Mouse (Mus musculus): ENCODE results near the gene Snrnp35.
A peak's percentile ranks its signal among the peaks of the same experiment; 100 is the strongest.
"Not testable (repeated sequence)": the region's sequence is repeated elsewhere in the genome, so short reads cannot be mapped to it uniquely, and the experiment has no call there.

Gene Snrnp35

DNA sequence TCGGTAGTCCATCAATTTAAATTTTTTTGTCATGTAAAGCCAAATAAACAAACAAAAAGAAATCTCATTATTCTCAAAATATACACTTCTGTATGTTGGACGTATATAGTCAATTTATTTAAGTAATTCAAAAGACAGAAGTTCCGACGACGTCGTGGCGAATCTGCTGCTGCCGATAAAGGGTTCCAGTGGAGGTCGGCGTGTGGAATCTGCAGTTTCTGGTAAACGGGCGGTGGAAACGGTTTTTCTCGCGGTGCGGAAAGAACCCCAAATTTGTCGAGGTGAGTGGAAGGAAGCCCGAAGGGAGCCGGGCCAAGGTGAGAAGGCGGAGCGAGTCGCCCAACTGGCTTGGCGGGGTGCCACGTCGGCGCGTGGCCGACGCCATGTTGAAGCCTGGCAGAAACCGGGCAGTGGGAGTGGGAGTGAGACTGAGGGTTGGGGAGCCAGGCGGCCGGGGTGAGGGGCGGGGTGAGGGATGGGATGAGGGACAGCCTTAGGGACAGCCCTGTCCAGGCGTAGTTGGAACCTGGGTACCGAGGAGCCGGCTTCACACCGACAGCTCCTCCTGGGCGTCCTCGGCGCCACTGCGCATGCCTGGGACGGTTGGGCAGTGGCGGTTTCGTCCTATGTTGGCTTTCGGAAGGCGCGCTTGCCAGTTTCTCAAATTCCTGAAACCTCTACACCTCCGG is at the start of gene Snrnp35:
Snrnp35 (plus strand) TSS at position 169 of the 689 bp plus-strand sequence.
- peak; percentile 81 to 83 for DNase-seq (ENCODE audit: low spot score in 2 of 2)

DNA sequence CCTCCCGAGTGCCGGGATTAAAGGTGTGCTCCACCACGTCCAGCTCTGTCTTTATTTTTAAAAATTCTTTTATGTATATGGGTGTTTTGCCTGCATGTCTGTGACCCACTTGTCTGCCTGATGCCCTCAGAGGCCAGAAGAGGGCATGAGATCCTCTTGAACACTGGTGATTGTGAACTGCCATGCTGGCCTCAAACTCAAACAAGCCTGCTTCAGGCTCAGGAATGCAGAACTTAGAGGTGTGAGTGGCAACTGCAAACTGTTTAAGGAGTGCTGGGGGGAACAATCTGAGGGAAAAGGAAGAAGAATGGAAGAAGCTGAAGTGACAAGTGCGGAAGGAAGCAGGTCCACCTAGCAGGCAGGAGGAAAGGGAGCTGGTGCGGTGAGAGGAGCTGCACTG is 44.7 kb upstream of the Snrnp35 start:
- peak; percentile 49 to 56 for DNase-seq (ENCODE audit: low spot score in 2 of 2)

DNA sequence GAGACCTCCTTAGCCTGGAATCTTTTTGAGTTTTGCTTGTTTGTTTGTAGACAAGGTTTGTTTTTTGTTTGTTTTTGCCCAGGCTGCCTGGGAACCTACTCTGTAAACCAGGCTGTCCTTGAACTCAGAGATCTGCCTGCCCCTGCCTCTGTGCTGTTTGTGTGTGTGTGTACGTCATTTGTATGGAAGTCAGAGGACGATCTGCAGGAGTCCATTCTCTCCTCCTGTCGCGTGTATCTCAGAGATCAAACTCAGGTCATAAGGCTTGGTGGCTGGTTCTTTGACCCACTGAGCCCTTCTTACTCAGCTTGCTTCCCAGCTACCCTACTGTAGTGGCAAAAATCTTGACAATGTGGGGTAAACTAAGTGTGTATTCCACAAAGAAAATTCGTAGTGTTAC is 44.2 kb upstream of the Snrnp35 start:
- no peak for DNase-seq (ENCODE audit: low spot score in 2 of 2)

DNA sequence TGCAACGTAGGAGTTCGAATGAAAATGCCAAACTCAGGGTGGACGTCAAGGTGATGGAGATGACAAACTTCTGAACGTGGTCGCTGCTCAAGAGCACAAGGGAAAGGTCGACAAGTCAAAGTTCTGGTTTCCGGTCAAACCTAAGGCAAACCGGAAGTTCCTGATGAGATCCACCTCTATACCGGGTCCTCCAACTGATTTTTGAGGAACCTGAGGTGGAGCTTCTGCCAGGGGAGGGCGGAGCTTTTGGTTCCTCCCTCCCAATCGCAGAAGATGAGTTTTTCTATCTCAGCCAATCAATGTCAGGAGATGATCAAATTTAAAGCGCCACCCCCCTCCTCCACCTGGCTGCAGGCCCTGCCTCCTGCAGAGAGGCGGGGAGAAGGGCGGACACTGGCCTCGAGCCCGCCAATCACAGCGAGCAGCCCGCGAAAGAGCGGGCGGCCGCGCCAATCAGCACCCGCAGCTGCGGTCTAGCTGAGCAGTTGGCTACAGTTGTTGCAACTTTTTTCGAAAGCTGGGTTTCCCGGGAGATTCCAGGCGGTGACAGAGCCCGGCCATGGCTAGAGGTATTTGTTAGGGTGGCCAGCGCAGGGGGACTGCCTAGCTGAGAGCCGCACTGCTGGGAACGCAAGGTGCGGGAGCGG is 43.4 kb upstream of the Snrnp35 start, which contains the start of gene Kmt5a:
Kmt5a (plus strand) TSS at position 484 of the 647 bp plus-strand sequence.
- peak; percentile 92 to 95 for DNase-seq (ENCODE audit: low spot score in 2 of 2)

- DNase-seq (ENCODE audit: low spot score in 2 of 2), result peak; percentile 63 to 67
Measured at GRCm38 (mm10) chr5:124440094-124440701, 42.7 kb upstream of the Snrnp35 start.

- no peak for DNase-seq (ENCODE audit: low spot score in 2 of 2)
Measured at GRCm38 (mm10) chr5:124442628-124443027, 40.3 kb upstream of the Snrnp35 start.

GRCm38 (mm10) chr5:124444208-124444607 is 38.7 kb upstream of the Snrnp35 start:
- no peak for DNase-seq (ENCODE audit: low spot score in 2 of 2)

- peak; percentile 59 to 78 for DNase-seq (ENCODE audit: low spot score in 2 of 2)
Measured at GRCm38 (mm10) chr5:124444661-124445561, 38.0 kb upstream of the Snrnp35 start.

GRCm38 (mm10) chr5:124445621-124446293 is 37.2 kb upstream of the Snrnp35 start:
- DNase-seq (ENCODE audit: low spot score in 2 of 2), result peak in 1 of 2 experiments; percentile 54

DNA sequence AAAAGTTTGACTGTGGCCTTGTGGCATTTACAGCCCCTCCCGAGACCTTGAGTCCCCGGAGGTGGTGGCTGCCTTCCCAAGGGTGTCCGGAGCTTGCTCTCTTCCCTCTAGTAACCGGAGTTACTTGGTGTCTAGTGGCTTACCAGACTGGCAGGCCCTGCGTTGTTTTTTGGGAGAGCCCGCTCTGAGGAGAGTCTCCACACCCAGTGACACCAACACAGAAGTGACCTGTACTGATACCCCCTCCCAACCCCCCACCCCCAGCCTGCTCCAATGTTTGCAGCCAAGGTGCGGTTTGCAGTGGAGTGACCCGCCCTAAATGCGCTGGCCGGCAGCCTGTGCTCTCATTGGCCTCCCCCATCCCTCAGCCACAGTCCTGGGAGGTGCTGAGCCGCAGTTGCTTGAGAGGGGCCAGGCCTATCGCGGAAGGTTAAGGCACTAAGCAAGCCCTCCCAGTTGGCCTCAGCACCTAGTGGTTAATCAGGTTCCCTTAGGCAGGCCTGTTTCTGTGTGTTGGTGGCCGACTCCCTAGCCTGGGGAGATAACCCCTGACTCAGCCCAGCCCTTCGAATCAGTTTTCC is 36.5 kb upstream of the Snrnp35 start:
- peak in 1 of 2 experiments; percentile 15 for DNase-seq (ENCODE audit: low spot score in 2 of 2)

DNA sequence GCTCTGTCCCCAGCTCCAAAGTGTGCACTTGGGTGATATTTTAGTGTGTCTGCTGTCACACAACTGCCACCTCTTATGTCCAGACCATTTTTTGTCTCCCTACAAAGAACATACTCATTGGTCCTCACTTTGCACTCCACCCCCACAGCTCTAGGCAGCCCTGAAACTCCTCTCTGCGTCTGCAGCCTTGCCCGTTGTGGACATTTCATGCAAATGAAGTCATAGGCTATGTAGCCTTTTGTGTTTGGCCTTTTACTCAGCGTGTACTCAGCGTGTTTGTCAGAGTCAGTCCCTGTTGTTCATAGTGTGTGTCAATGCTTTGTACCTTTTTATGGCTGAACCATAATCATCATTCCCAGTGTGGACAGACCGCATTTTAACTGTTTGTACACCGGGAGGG is 33.4 kb upstream of the Snrnp35 start:
- no peak for DNase-seq (ENCODE audit: low spot score in 2 of 2)

GRCm38 (mm10) chr5:124450051-124450450 is 32.9 kb upstream of the Snrnp35 start:
- DNase-seq (ENCODE audit: low spot score in 2 of 2), result no peak

DNA sequence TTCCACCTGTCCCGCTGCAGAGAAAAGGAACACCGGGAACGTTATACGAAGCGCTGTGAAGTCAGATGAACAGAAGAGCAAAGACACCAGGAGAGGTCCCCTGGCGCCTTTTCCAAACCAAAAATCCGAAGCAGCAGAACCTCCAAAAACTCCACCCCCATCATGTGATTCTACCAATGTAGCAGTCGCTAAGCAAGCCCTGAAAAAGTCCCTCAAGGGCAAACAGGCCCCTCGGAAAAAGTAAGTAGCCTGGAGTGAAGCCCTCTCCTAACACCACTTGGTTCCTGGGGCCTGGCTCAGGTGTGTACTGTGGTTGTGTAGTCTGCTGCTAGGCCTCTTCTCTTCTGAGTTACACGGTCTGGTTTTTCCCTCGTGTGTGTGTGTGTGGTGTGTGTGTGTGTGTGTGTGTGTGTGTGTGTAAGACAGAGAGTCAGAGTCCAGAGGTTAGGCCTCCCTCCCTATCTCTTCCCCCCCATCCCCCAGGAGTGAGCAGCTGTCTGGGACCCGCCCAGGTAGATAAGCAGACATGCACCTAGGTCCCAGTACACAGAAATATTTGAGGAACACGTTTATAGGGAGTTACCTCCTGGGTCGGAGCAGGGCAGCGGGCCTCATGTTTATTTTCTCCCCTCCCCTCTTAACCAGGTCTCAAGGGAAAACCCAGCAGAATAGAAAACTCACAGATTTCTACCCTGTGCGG is 32.1 kb upstream of the Snrnp35 start:
- no peak for DNase-seq (ENCODE audit: low spot score in 2 of 2)

DNA sequence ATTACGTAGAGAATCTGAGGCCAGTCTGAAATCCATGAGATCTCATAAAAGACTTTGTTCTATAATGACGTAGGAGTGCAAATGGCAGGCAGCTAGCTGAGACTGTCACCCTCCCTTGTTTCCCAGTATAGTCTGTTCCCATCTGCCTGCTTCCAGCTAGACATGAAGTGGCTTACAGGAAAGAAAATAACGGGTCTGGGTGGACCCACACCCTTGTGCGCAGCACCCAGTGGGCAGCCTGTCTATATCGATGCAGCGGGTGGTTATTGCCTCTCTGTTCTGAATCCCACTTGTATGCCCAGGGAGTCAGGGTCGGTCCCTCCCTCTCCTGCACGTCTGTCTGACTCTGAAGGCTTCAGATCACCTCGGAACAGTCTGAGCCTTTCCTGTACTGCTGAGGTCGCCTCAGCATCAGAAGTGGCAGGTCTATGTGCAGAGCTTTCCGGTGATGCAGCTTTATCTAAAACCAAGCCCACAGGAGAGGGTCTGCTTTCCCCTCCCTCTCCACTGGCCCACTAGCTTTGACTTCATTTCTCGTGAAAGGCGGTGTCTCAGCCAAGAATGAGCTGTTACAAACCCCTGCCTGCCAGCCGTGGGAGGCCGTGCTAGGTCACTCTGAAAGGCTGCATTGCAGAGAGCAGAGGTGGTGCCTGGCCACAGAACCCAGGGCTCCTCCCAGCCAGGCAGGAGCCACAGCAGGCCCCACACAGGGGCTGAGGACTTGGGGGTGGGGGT is 30.3 kb upstream of the Snrnp35 start:
- DNase-seq (ENCODE audit: low spot score in 2 of 2), result no peak

DNA sequence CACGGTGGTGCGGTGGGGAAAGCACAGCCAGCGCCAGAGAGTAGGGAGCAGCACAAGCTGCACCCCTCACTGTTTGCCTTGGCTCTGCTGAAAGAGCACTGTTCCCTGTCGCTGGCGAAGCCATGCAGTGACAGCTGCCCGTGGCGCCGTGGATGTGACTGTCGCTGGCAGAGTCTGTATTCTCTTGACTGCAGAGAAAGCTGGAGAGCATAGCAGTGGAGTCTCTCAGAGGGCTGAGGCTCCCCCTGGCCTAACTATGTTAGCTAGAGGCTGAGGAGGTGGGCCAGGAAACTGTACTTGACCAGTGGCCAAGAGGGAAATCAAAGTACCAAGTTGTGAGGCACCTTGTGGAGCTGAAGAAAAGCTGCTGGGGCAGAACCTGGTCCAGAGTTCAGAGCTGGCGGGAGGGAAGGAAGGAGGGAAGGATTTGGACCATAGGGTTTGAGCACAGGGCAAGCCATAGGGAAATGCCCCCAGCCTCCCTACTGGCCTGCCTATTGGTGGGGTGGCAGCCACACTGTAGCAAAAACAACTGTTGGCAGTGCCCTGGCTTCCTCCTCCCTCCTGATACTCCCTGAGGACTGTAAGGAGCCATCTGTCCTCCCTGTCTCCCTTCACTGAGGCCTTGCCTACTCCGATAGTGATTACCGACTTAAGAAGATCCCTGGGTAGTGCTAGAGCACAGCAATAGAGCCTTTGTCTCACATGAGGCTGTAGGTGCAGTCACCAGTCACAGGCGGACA is 29.4 kb upstream of the Snrnp35 start:
- no peak for DNase-seq (ENCODE audit: low spot score in 2 of 2)

DNA sequence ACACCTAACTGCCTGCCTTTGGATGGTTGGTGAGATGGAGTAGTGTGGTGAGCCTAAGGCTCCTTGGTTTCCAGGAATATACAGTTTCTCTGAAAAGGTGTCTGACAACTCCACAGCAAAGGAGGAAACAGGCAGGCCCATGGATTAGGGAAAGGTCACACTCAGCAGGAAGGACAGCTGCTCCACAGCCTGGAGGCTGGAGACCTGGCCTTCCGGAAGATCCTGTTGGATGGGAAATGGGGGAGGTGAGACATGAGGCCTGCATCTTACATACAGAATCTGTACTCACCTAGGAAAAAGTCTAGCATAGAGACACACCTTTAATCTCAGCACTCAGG is 28.9 kb upstream of the Snrnp35 start:
- no peak for DNase-seq (ENCODE audit: low spot score in 2 of 2)

GRCm38 (mm10) chr5:124456762-124457161 is 26.2 kb upstream of the Snrnp35 start:
- no peak for DNase-seq (ENCODE audit: low spot score in 2 of 2)

- not testable (repeated sequence) for DNase-seq (ENCODE audit: low spot score in 2 of 2)
Measured at GRCm38 (mm10) chr5:124460922-124461321, 22.0 kb upstream of the Snrnp35 start.

Data from thymus, postnatal 10 days (tissue).